Mouse (Mus musculus) lung, embryonic 15.5 days (tissue): ENCODE data around the gene Shf. TPM values are rescaled to one million over a fixed set of nuclear protein-coding genes. Genes with fewer than 3 reads are reported as not detected.

Source experiments
- ATAC-seq: fragments of 200-750 bp; cut with Nextera tagmentation; 2 replicates; pipeline ENCODE4 v1.8.0; 2017; ENCODE audit warnings: moderate number of reproducible peaks, borderline replicate concordance; ENCODE audit not compliant: low FRiP score, low TSS enrichment; ENCODE audit errors: extremely low read depth
- H3K27ac ChIP-seq: fragments of 300-500 bp; sonication (generic); 2 replicates; pipeline ENCODE4 v1.5.1; 2015; ENCODE audit warnings: moderate library complexity, mild to moderate bottlenecking, inconsistent platforms
- H3K27me3 ChIP-seq: fragments of 300-500 bp; sonication (generic); 2 replicates; pipeline ENCODE4 v1.6.1; 2015; ENCODE audit warnings: inconsistent platforms
- H3K36me3 ChIP-seq: fragments of 300-500 bp; sonication (generic); 2 replicates; pipeline ENCODE4 v1.6.1; 2015; ENCODE audit warnings: inconsistent platforms
- H3K4me1 ChIP-seq: fragments of 300-500 bp; sonication (generic); 2 replicates; pipeline ENCODE4 v1.6.1; 2015; ENCODE audit warnings: inconsistent platforms
- H3K4me2 ChIP-seq: fragments of 300-500 bp; sonication (generic); 2 replicates; pipeline ENCODE4 v1.6.1; 2015; ENCODE audit warnings: inconsistent platforms, mild to moderate bottlenecking, moderate library complexity
- H3K4me3 ChIP-seq: fragments of 300-500 bp; sonication (generic); 2 replicates; pipeline ENCODE4 v1.5.1; 2015; ENCODE audit warnings: mild to moderate bottlenecking, inconsistent platforms
- H3K9ac ChIP-seq: fragments of 300-500 bp; sonication (generic); 2 replicates; pipeline ENCODE4 v1.6.1; 2015; ENCODE audit warnings: inconsistent platforms
- H3K9me3 ChIP-seq: fragments of 300-500 bp; sonication (generic); 2 replicates; pipeline ENCODE4 v1.6.1; 2016; ENCODE audit warnings: inconsistent platforms
- WGBS: fragments of 180-500 bp; shearing (Covaris S2); methylation state at CpG from one replicate; pipeline ENCODE4 v1.1.7; 2015; 5-methylcytosine and 5-hydroxymethylcytosine counted together
- polyA plus RNA-seq: library from polyadenylated mRNA; unstranded; fragments of >200 nt; fragmentation: Nextera tagmentation; extraction: Ambion mirVana; gene quantifications from 2 replicates; pipeline ENCODE4 v1.2.1, GENCODE M21; 2015

Gene Shf
- polyA plus RNA-seq, 1 experiment from 2014 or later = 2.9 TPM

DNA sequence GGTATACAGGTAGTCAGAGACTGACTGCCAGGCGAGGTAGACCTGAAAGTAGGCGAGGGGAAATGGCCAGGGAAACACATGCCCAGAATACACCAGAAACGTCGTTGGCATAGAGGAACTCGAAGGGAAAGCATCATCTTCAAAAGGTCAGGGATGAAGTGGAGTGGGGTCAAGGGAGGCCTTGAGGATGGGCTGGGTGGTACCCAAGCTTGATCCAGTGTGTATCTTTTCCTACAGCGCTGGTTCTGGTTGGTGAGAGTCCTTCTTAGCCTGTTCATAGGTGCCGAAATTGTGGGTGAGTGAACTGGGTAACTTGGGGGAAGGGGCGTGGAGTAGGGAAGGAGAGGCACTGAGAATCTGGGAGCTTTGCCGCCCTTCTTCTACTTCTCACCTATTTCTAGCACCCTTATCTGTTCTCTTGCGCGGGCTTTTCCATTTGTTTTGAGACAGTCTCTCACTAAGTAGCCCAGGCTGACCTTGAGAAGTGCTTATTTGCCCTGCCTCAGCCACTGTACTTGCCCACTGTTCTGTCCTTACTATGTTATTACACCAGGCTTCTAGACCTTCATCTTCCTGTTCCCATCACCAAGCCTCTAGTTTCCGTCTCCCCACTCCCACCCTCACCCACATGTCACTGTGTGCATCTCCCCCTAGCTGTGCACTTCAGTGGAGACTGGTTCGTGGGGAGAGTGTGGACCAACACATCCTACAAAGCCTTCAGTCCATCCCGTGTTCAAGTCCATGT lies 68.9 kb downstream of the Shf start:
- Histone ChIP-seq H3K4me3 (no peak overlapping the region), H3K9me3 (no peaks in the 10 kb centered on the region), H3K36me3 (no peaks in the 10 kb centered on the region), H3K27me3 (peaks cover 97% of the 10 kb centered on the region), H3K4me2 (no peak overlapping the region), H3K27ac (no peak overlapping the region), H3K9ac (no peak overlapping the region), H3K4me1 (peaks cover 27% of the 10 kb centered on the region)
- 12% methylated on average over 14 of the region's 14 CpGs for WGBS
- no peak for ATAC-seq

Other genes with a start within 250 kb of the Shf start
- 350 and 374 TPM in 2 replicates for gene B2m, start 221.5 kb downstream of the Shf start, polyA plus RNA-seq
- gene Trim69, start 208.5 kb downstream of the Shf start, polyA plus RNA-seq = 0.11 TPM in 1 of 2 replicates, not detected in the other
- gene Patl2, start 183.0 kb downstream of the Shf start, polyA plus RNA-seq = not detected in 2 replicates
- gene Terb2, start 182.9 kb downstream of the Shf start, polyA plus RNA-seq = not detected in 2 replicates
- 18.6 and 21.7 TPM in 2 replicates for gene Sord, start 134.4 kb downstream of the Shf start, polyA plus RNA-seq
- 0.04 TPM in 2 replicates for gene Duox2, start 70.7 kb downstream of the Shf start, polyA plus RNA-seq
- not detected in 2 replicates for gene Duoxa2, start 70.3 kb downstream of the Shf start, polyA plus RNA-seq
- 0.20 and 0.35 TPM in 2 replicates for gene Duoxa1, start 55.4 kb downstream of the Shf start, polyA plus RNA-seq
- gene Duox1, start 53.5 kb downstream of the Shf start, polyA plus RNA-seq = 0.04 and 0.10 TPM in 2 replicates
- 0.16 and 0.31 TPM in 2 replicates for gene Slc28a2, start 57.3 kb upstream of the Shf start, polyA plus RNA-seq
- not detected in 2 replicates for gene Gm14085, start 115.8 kb upstream of the Shf start, polyA plus RNA-seq
- 6.2 and 6.3 TPM in 2 replicates for gene Gatm, start 242.1 kb upstream of the Shf start, polyA plus RNA-seq